Mouse (Mus musculus) stomach, postnatal 0 days (tissue): ENCODE results near the gene Nox3. TPM values are rescaled to one million over a fixed set of nuclear protein-coding genes. Genes with fewer than 3 reads are reported as not detected.

Source experiments
- ATAC-seq: fragments of 200-750 bp; cut with Nextera tagmentation; 2 replicates; pipeline ENCODE4 v1.8.0; 2017; ENCODE audit not compliant: low FRiP score, low TSS enrichment
- DNase-seq: peaks from one replicate; pipeline ENCODE4 v3.0.0-alpha.2; 2016; ENCODE audit warnings: low spot score
- H3K27ac ChIP-seq: fragments of 300-500 bp; sonication (generic); replicated peaks from 2 replicates; pipeline ENCODE4 v1.5.1; 2014; ENCODE audit warnings: mild to moderate bottlenecking, control low read depth
- H3K27me3 ChIP-seq: fragments of 300-500 bp; sonication (generic); 2 replicates; pipeline ENCODE4 v1.6.1; 2014; ENCODE audit warnings: low read length; ENCODE audit not compliant: control insufficient read depth, insufficient read depth
- H3K36me3 ChIP-seq: fragments of 300-500 bp; sonication (generic); 2 replicates; pipeline ENCODE4 v1.6.1; 2014; ENCODE audit warnings: low read length, mixed read lengths; ENCODE audit not compliant: control insufficient read depth, insufficient read depth
- H3K4me1 ChIP-seq: fragments of 300-500 bp; sonication (generic); replicated peaks from 2 replicates; pipeline ENCODE4 v1.6.1; 2014; ENCODE audit warnings: antibody characterized with exemption; ENCODE audit not compliant: control insufficient read depth, insufficient read depth
- H3K4me2 ChIP-seq: fragments of 300-500 bp; sonication (generic); replicated peaks from 2 replicates; pipeline ENCODE4 v1.6.1; 2014; ENCODE audit warnings: low read depth, mild to moderate bottlenecking, control low read depth, moderate library complexity
- H3K4me3 ChIP-seq: fragments of 300-500 bp; sonication (generic); 2 replicates; pipeline ENCODE4 v1.5.1; 2014; ENCODE audit warnings: low read depth, low read length, control low read depth
- H3K9ac ChIP-seq: fragments of 300-500 bp; sonication (generic); 2 replicates; pipeline ENCODE4 v1.6.1; 2014; ENCODE audit warnings: mild to moderate bottlenecking, low read length, control low read depth, mixed read lengths
- H3K9me3 ChIP-seq: fragments of 300-500 bp; sonication (generic); 2 replicates; pipeline ENCODE4 v1.6.1; 2016; ENCODE audit warnings: low read length; ENCODE audit not compliant: control insufficient read depth
- CTCF ChIP-seq: IDR thresholded peaks from 2 replicates; pipeline ENCODE4 v1.5.1; 2016; ENCODE audit warnings: antibody characterized with exemption, low read depth, mild to moderate bottlenecking, moderate library complexity
- EP300 ChIP-seq: optimal IDR thresholded peaks from 2 replicates; pipeline ENCODE3; 2016; ENCODE audit warnings: antibody characterized with exemption
- WGBS: fragments of 180-500 bp; shearing (Covaris S2); extraction: QIAGEN DNeasy Blood & Tissue Kit; methylation state at CpG from one replicate; pipeline ENCODE4 v1.1.7; 2014; 5-methylcytosine and 5-hydroxymethylcytosine counted together
- polyA plus RNA-seq: library from polyadenylated mRNA; unstranded; fragments of >200 nt; fragmentation: Nextera tagmentation; extraction: Ambion mirVana; gene quantifications from 2 replicates; pipeline ENCODE4 v1.2.1, GENCODE M21; 2015

The Nox3 gene
- polyA plus RNA-seq, 1 experiment from 2014 or later, result not detected

- H3K27me3 ChIP-seq, result no peaks in the 10 kb centered on the region
- ATAC-seq, result no peak
- H3K27ac ChIP-seq, result no peak overlapping the region
Measured at GRCm38 (mm10) chr17:3616329-3617216, 79.5 kb downstream of the Nox3 start.

GRCm38 (mm10) chr17:3615553-3615952 is 80.5 kb downstream of the Nox3 start:
- H3K27ac ChIP-seq, result no peak overlapping the region
- ATAC-seq (no peak), DNase-seq (no peak)
- H3K36me3 ChIP-seq, result no peaks in the 10 kb centered on the region
- H3K9me3 ChIP-seq, result no peaks in the 10 kb centered on the region
- H3K9ac ChIP-seq, result no peak overlapping the region
- no peaks in the 10 kb centered on the region for H3K27me3 ChIP-seq
- WGBS, result 29% methylated on average over 1 of the region's 1 CpGs
- TF ChIP-seq EP300, result no peak
- no peak for TF ChIP-seq CTCF
- H3K4me1 ChIP-seq, result no peaks in the 10 kb centered on the region
- no peak overlapping the region for H3K4me3 ChIP-seq
- no peak overlapping the region for H3K4me2 ChIP-seq

More at GRCm38 (mm10) chr17:3616329-3617216, 79.5 kb downstream of the Nox3 start:
- Histone ChIP-seq H3K4me3 (no peak overlapping the region), H3K9me3 (no peaks in the 10 kb centered on the region), H3K36me3 (no peaks in the 10 kb centered on the region), H3K9ac (no peak overlapping the region), H3K4me1 (no peaks in the 10 kb centered on the region), H3K4me2 (no peak overlapping the region)
- no peak for TF ChIP-seq CTCF
- TF ChIP-seq EP300, result no peak
- 35% methylated on average over 7 of the region's 7 CpGs for WGBS
- peak; percentile 23 for DNase-seq

- no peaks in the 10 kb centered on the region for H3K4me1 ChIP-seq
- no peak overlapping the region for H3K9ac ChIP-seq
- DNase-seq, result no peak
- H3K4me2 ChIP-seq, result no peak overlapping the region
- H3K4me3 ChIP-seq, result no peak overlapping the region
- 76% methylated on average over 5 of the region's 5 CpGs for WGBS
- no peaks in the 10 kb centered on the region for H3K36me3 ChIP-seq
- ATAC-seq, result no peak
- no peaks in the 10 kb centered on the region for H3K9me3 ChIP-seq
- no peak overlapping the region for H3K27ac ChIP-seq
- TF ChIP-seq CTCF (no peak), EP300 (no peak)
- no peaks in the 10 kb centered on the region for H3K27me3 ChIP-seq
Measured at GRCm38 (mm10) chr17:3611781-3612075, 84.3 kb downstream of the Nox3 start.

GRCm38 (mm10) chr17:3610928-3611780 is 84.9 kb downstream of the Nox3 start:
- no peaks in the 10 kb centered on the region for H3K27me3 ChIP-seq
- no peaks in the 10 kb centered on the region for H3K36me3 ChIP-seq
- TF ChIP-seq EP300, result no peak
- no peak for TF ChIP-seq CTCF
- 30% methylated on average over 21 of the region's 21 CpGs for WGBS
- peak overlapping the region; percentile 44 for H3K4me2 ChIP-seq
- peak overlapping the region; percentile 19; the same call in 1 of the 2 replicates for H3K4me3 ChIP-seq
- no peak for DNase-seq
- no peak for ATAC-seq
- H3K9ac ChIP-seq, result no peak overlapping the region
- no peaks in the 10 kb centered on the region for H3K4me1 ChIP-seq
- no peaks in the 10 kb centered on the region for H3K9me3 ChIP-seq
- no peak overlapping the region for H3K27ac ChIP-seq

- WGBS, result 55% methylated on average over 7 of the region's 7 CpGs
- Histone ChIP-seq H3K36me3 (no peaks in the 10 kb centered on the region), H3K9me3 (no peaks in the 10 kb centered on the region), H3K27me3 (no peaks in the 10 kb centered on the region), H3K9ac (no peak overlapping the region), H3K4me3 (no peak overlapping the region), H3K4me1 (no peaks in the 10 kb centered on the region), H3K27ac (no peak overlapping the region), H3K4me2 (no peak overlapping the region)
- no peak for ATAC-seq
- no peak for DNase-seq
- TF ChIP-seq EP300 (no peak), CTCF (no peak)
Measured at GRCm38 (mm10) chr17:3610307-3610754, 85.7 kb downstream of the Nox3 start.
